Mouse (Mus musculus) midbrain, embryonic 12.5 days (tissue): ENCODE data around the gene Wrap73. TPM values are rescaled to one million over a fixed set of nuclear protein-coding genes. Genes with fewer than 3 reads are reported as not detected.

Source experiments
- ATAC-seq: fragments of 200-750 bp; cut with Nextera tagmentation; 2 replicates; pipeline ENCODE4 v1.8.0; 2017; ENCODE audit warnings: low read depth, moderate TSS enrichment, moderate library complexity; ENCODE audit not compliant: low FRiP score
- H3K27ac ChIP-seq: fragments of 300-500 bp; sonication (generic); replicated peaks from 2 replicates; pipeline ENCODE4 v1.5.1; 2016; ENCODE audit warnings: mild to moderate bottlenecking
- H3K27me3 ChIP-seq: fragments of 300-500 bp; sonication (generic); 2 replicates; pipeline ENCODE4 v1.6.1; 2016; ENCODE audit warnings: mild to moderate bottlenecking
- H3K36me3 ChIP-seq: fragments of 300-500 bp; sonication (generic); 2 replicates; pipeline ENCODE4 v1.6.1; 2016
- H3K4me1 ChIP-seq: fragments of 300-500 bp; sonication (generic); 2 replicates; pipeline ENCODE4 v1.6.1; 2016
- H3K4me2 ChIP-seq: fragments of 300-500 bp; sonication (generic); replicated peaks from 2 replicates; pipeline ENCODE4 v1.6.1; 2016; ENCODE audit warnings: mild to moderate bottlenecking, moderate library complexity
- H3K4me3 ChIP-seq: fragments of 300-500 bp; sonication (generic); 2 replicates; pipeline ENCODE4 v1.5.1; 2016; ENCODE audit warnings: mild to moderate bottlenecking
- H3K9ac ChIP-seq: fragments of 300-500 bp; sonication (generic); replicated peaks from 2 replicates; pipeline ENCODE4 v1.6.1; 2016; ENCODE audit warnings: mild to moderate bottlenecking, moderate library complexity
- H3K9me3 ChIP-seq: fragments of 300-500 bp; sonication (generic); 2 replicates; pipeline ENCODE4 v1.6.1; 2016; ENCODE audit warnings: mild to moderate bottlenecking
- WGBS: fragments of 180-500 bp; shearing (Covaris S2); methylation state at CpG from one replicate; pipeline ENCODE4 v1.1.7; 2016; 5-methylcytosine and 5-hydroxymethylcytosine counted together
- polyA plus RNA-seq: library from polyadenylated mRNA; unstranded; fragments of >200 nt; fragmentation: Nextera tagmentation; extraction: Ambion mirVana; gene quantifications from 2 replicates; pipeline ENCODE4 v1.2.1, GENCODE M21; 2016

Gene Wrap73
- polyA plus RNA-seq, 1 experiment from 2014 or later, result 52.5 TPM

DNA sequence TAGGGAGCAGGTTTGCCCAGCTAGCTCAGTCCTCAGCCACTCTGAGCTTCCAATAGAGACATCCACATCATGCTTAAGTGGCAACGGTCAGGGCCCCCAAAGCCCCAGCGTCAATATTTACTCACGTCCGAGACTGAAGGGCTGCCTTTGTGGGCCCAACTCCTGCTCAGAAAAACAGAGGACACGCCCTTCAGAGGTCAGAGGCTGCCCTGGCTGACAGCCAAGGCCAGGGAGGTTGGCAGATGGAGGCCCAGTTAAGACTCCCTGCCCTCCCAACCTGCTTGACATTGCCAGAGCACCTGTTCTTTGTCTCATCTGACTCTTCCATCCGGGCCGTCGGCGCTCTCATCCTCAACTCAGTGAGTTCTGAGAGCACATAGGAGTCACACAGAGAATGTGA lies 23.4 kb upstream of the Wrap73 start:
- no peak overlapping the region for H3K4me3 ChIP-seq
- no peaks in the 10 kb centered on the region; the same call in 1 of the 2 replicates for H3K4me1 ChIP-seq
- no peak for ATAC-seq

DNA sequence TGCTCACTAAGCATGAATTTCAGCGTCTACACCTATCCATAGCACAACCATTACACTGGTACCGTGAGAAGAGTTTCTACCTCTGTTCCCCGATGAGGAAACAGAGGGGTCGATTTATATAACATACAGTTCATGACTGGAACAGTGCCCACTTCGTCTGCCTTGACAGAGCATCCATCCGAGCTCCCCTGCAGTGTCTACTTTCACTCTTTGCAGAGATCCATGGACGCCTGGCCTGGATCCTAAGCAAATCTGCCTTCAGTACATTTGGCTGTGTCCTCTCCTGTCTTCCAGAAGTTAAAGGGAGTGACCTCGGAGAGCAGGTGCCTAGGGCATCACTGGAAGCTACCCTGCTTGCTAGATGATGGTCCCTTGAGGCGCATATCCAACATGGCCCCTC lies 23.0 kb upstream of the Wrap73 start:
- Histone ChIP-seq H3K4me3 (no peak overlapping the region), H3K27ac (no peak overlapping the region), H3K36me3 (no peaks in the 10 kb centered on the region), H3K27me3 (peaks cover 36% of the 10 kb centered on the region), H3K4me2 (no peak overlapping the region), H3K4me1 (no peaks in the 10 kb centered on the region; the same call in 1 of the 2 replicates), H3K9me3 (no peaks in the 10 kb centered on the region), H3K9ac (no peak overlapping the region)
- no peak for ATAC-seq
- 81% methylated on average over 9 of the region's 9 CpGs for WGBS

More for the DNA sequence above, 23.4 kb upstream of the Wrap73 start:
- H3K27me3 ChIP-seq, result peaks cover 34% of the 10 kb centered on the region; the same call in 1 of the 2 replicates
- H3K4me2 ChIP-seq, result no peak overlapping the region
- H3K9ac ChIP-seq, result no peak overlapping the region
- no peaks in the 10 kb centered on the region for H3K9me3 ChIP-seq
- no peak overlapping the region for H3K27ac ChIP-seq
- H3K36me3 ChIP-seq, result no peaks in the 10 kb centered on the region
- 59% methylated on average over 9 of the region's 9 CpGs for WGBS

DNA sequence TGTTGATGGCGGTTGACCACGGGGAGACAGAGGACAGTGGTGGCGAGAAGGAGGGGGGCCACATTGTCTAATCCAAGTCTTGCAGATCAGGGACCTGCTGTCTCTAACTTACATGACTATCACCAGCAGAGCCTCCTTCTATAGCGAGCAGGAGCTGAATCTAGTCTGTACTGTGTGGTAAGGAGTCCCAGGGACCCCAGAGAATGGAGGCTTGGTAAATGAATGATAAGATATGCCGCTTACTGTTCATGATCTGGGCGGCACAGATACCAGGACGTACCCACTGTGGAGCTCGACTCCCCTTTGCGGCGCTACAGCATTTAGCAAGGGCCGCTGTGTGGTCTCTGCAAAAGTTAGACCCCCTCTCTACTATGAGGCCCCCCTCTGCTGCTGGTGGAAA lies 20.4 kb upstream of the Wrap73 start:
- Histone ChIP-seq H3K4me2 (no peak overlapping the region), H3K9me3 (no peaks in the 10 kb centered on the region), H3K36me3 (no peaks in the 10 kb centered on the region), H3K27ac (no peak overlapping the region), H3K27me3 (peaks cover 32% of the 10 kb centered on the region), H3K4me1 (no peaks in the 10 kb centered on the region), H3K4me3 (no peak overlapping the region), H3K9ac (no peak overlapping the region)
- WGBS, result 77% methylated on average over 11 of the region's 11 CpGs
- ATAC-seq, result no peak

DNA sequence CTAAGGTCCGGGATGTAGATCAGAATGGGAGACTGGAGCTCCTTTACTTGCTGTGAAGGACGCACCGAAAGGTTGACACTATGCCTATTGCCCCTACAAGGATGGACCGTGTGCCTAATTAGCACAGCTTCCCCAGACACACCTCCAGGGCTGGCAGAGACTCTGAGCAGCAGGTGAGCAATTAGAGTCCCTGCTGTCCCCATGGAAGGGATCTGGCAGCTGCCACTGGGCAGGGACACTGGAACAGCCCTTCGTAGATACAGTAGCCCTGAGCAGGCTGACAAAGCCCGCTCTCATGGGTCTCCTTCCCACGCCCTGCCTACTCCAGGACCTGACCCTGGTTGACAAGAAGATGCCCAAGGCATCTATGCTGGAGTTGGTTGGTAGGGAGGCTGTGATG lies 19.8 kb upstream of the Wrap73 start:
- no peaks in the 10 kb centered on the region for H3K4me1 ChIP-seq
- H3K27ac ChIP-seq, result no peak overlapping the region
- no peak overlapping the region for H3K9ac ChIP-seq
- 84% methylated on average over 7 of the region's 7 CpGs for WGBS
- no peak for ATAC-seq
- no peaks in the 10 kb centered on the region for H3K9me3 ChIP-seq
- H3K4me2 ChIP-seq, result no peak overlapping the region
- peaks cover 34% of the 10 kb centered on the region for H3K27me3 ChIP-seq
- no peak overlapping the region for H3K4me3 ChIP-seq
- no peaks in the 10 kb centered on the region for H3K36me3 ChIP-seq

DNA sequence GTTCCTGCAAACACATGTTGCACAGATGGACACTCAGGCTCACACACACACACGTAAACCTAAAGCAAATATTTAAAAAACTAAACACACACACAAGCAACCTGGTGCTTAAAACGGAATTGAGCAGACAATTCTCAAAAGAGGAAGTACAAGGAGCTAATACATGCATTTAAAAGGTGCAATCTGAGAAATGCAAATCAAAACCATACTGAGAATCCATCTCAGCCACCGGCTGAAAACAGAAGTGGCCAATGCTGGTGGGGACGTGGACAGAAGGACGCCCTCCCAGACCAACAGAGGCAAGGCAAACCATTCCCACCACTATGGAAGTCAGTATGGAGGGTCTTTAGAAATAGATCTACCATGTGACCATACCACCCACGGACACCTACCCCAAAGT lies 18.6 kb upstream of the Wrap73 start:
- H3K9me3 ChIP-seq, result no peaks in the 10 kb centered on the region
- no peak overlapping the region for H3K4me3 ChIP-seq
- ATAC-seq, result no peak
- no peak overlapping the region for H3K9ac ChIP-seq
- 81% methylated on average over 6 of the region's 6 CpGs for WGBS
- peaks cover 29% of the 10 kb centered on the region for H3K27me3 ChIP-seq
- H3K27ac ChIP-seq, result no peak overlapping the region
- H3K36me3 ChIP-seq, result no peaks in the 10 kb centered on the region
- no peak overlapping the region for H3K4me2 ChIP-seq
- H3K4me1 ChIP-seq, result no peaks in the 10 kb centered on the region

DNA sequence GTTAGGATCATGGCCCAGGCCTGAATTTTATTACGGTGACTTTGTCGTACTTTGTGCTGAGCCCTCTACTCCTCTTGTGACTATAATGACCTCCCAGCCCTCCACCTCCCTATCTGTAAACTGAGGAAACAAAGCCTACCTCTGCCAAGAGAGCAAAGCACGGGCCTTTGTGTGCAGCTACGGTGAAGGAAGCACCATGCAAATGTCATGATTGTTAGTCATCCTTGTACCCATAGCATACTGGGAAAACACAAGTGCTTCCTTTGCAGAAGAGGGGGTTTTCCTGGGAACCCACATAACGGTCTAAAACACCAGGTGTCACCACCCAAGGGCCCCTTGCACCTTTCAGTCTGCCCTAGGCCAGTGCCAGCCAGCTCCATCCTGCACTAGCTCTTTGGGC lies 17.0 kb upstream of the Wrap73 start:
- Histone ChIP-seq H3K9me3 (no peaks in the 10 kb centered on the region), H3K4me1 (no peaks in the 10 kb centered on the region), H3K27me3 (peaks cover 28% of the 10 kb centered on the region), H3K4me3 (no peak overlapping the region), H3K4me2 (no peak overlapping the region), H3K36me3 (no peaks in the 10 kb centered on the region), H3K9ac (no peak overlapping the region), H3K27ac (no peak overlapping the region)
- no peak for ATAC-seq
- 70% methylated on average over 5 of the region's 5 CpGs for WGBS

DNA sequence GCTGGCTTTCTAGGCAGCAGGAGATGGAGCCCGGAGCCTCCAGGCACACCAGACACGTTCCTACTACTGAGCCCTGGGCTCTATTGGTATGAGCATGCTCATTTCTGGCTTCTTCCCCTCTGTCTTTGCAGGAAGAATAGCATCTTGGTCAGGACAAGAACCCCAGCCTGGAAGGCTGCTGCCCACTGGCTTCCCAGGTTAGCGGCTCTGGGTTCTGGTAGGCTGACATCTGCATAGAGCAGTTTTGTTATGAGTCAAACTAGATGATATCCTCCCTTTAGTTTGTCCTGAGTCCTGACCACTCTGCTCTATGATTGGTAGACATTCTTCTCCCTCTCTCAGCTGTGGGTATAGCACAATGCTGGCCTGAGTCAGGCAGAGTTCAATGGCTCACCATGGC lies 14.9 kb upstream of the Wrap73 start:
- Histone ChIP-seq H3K4me1 (no peaks in the 10 kb centered on the region), H3K9me3 (no peaks in the 10 kb centered on the region), H3K9ac (no peak overlapping the region), H3K27me3 (peaks cover 28% of the 10 kb centered on the region), H3K4me2 (no peak overlapping the region), H3K36me3 (no peaks in the 10 kb centered on the region), H3K4me3 (no peak overlapping the region), H3K27ac (no peak overlapping the region)
- 86% methylated on average over 3 of the region's 3 CpGs for whole genome bisulfite sequencing
- no peak for ATAC-seq

DNA sequence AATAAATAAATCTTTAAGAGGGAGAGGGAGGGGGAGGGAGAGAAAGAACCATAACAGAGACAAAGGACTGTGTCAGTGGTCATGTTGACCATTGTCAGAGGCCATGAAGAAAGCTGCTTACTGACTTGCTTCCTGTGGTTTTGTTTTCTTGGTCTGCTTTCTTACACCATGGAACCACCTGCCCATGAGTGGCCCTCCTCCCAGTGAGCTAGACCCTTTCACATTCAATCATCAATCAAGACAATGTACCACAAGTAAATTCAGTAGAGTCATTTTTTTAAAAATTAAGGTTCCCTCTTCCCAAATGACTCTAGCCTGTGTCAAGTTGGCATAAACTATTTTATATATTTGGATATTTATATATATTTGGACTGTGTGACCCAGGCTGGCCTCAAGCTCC lies 12.2 kb upstream of the Wrap73 start:
- H3K9me3 ChIP-seq, result no peaks in the 10 kb centered on the region
- no peak for ATAC-seq
- no peak overlapping the region for H3K27ac ChIP-seq
- H3K27me3 ChIP-seq, result peaks cover 32% of the 10 kb centered on the region
- no peaks in the 10 kb centered on the region for H3K4me1 ChIP-seq
- no peak overlapping the region for H3K4me3 ChIP-seq
- no peak overlapping the region for H3K9ac ChIP-seq
- no peak overlapping the region for H3K4me2 ChIP-seq
- no peaks in the 10 kb centered on the region for H3K36me3 ChIP-seq

DNA sequence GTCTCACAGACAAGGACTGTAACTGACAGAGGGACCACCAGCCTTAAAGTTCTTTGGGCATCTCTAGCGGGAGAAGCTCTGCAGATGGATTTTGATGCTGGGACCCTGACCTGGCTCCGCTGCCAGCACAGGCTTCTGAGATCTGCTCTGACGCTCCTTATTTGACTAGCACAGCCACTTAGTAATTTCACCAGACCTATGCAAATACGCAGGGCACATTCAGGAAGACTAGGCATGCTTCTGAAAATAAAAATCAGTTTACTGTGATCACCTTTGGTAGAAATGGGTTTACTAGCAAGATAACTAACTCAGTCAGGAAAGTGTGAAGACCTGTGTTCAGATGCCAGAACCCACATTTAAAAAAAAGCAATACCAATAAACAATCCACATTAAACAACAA lies 10.3 kb upstream of the Wrap73 start:
- 74% methylated on average over 4 of the region's 4 CpGs for WGBS
- H3K27me3 ChIP-seq, result peaks cover 42% of the 10 kb centered on the region
- no peak for ATAC-seq

DNA sequence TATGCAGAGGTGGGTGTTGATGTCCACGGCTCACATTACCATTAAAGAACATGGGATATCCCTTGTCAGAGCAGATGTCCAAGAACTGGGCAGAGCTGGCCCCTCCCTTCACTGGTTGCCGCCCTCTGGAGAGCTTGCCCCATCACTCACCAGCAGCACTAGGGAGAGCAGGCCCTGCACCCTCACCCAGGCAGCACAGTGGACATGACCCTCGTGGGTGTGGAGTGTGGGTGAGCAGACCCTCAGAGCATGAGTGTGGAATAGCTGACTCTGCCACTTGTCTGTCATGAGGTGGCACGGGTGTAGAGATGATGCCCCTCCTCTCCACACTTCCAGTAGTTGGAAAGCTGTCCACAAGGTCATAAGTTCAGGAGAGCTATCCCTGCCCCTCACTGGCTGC lies 7.4 kb upstream of the Wrap73 start:
- ATAC-seq, result no peak
- H3K4me3 ChIP-seq, result no peak overlapping the region
- H3K4me2 ChIP-seq, result no peak overlapping the region
- no peaks in the 10 kb centered on the region for H3K36me3 ChIP-seq
- H3K9ac ChIP-seq, result no peak overlapping the region
- H3K27ac ChIP-seq, result no peak overlapping the region
- H3K27me3 ChIP-seq, result peaks cover 67% of the 10 kb centered on the region
- 64% methylated on average over 4 of the region's 4 CpGs for WGBS
- peaks cover 7% of the 10 kb centered on the region for H3K4me1 ChIP-seq
- no peaks in the 10 kb centered on the region for H3K9me3 ChIP-seq

More for the DNA sequence above, 10.3 kb upstream of the Wrap73 start:
- Histone ChIP-seq H3K4me3 (no peak overlapping the region), H3K27ac (no peak overlapping the region), H3K36me3 (no peaks in the 10 kb centered on the region), H3K4me2 (no peak overlapping the region), H3K9me3 (no peaks in the 10 kb centered on the region), H3K4me1 (no peaks in the 10 kb centered on the region), H3K9ac (no peak overlapping the region)

DNA sequence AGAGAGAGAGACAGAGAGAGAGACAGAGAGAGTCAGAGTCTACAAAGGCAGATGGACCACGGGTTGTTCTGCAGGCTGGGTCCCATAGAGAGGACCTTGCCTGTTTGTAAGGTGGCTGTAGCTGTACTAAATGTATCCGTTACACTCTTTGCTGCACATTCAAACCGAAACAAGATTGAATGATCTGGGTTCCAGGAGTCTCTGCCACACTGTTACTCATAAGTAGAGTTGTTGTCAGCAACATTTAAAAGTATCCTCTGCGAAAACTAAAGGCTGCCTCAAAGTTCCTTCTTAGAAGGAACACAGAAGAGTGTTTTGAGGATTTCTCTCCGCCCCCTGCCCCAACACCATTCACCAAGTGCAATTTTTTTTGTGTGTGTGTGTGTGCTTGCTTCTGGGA lies 5.0 kb upstream of the Wrap73 start:
- Histone ChIP-seq H3K27ac (no peak overlapping the region), H3K4me3 (no peak overlapping the region), H3K4me1 (peaks cover 27% of the 10 kb centered on the region), H3K4me2 (no peak overlapping the region), H3K9me3 (no peaks in the 10 kb centered on the region), H3K9ac (no peak overlapping the region), H3K27me3 (peaks cover 83% of the 10 kb centered on the region), H3K36me3 (no peaks in the 10 kb centered on the region)
- no peak for ATAC-seq
- 67% methylated on average over 5 of the region's 5 CpGs for WGBS

DNA sequence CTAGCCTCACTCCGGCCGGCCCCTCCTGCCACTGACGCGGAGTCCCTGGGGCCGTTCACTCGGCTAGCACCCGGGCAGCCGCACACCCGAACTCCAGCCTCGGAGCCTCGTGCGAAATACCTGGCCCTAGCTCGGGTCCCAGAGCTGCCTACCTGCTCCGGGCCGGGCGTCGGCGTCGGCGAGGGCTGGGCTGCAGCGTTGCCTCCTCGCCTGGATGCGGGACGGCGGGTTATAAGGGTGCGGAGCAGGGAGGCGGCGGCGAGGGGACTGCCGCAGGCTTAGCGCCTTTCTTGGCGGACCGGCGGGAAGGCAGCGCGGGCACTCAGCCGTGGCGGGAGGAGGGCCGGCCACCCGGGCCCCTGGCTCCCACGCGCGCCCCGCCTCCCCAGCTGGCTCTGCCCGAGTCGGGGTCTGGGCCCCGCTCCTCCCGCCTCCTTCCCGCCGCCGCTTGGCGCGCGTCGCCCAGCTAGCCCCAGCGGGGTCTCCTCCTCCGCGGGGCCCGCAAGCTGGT lies 2.4 kb upstream of the Wrap73 start:
- WGBS, result under 1% methylated on average over 49 of the region's 59 CpGs
- no peaks in the 10 kb centered on the region for H3K9me3 ChIP-seq
- peak overlapping the region; percentile 83 for H3K4me2 ChIP-seq
- H3K4me3 ChIP-seq, result peak overlapping the region; percentile 50
- peak; percentile 23; the same call in 1 of the 2 replicates for ATAC-seq
- peak overlapping the region; percentile 52 for H3K9ac ChIP-seq
- H3K4me1 ChIP-seq, result peaks cover 39% of the 10 kb centered on the region
- H3K27ac ChIP-seq, result no peak overlapping the region
- H3K27me3 ChIP-seq, result peaks cover 71% of the 10 kb centered on the region
- no peaks in the 10 kb centered on the region for H3K36me3 ChIP-seq

DNA sequence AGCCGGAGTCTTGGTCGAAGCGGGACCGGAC lies 2.2 kb upstream of the Wrap73 start, which contains the start of gene Trp73:
TSS of gene Trp73 (minus strand) at position 27 of the 31 bp plus-strand sequence.
- H3K9ac ChIP-seq, result peak within 1 kb of the TSS; percentile 52
- peaks cover 68% of the 10 kb centered on the region for H3K27me3 ChIP-seq
- no peak for ATAC-seq
- peak within 1 kb of the TSS; percentile 92 for H3K4me2 ChIP-seq
- WGBS, result 0% methylated on average over 4 of the region's 4 CpGs
- H3K4me3 ChIP-seq, result peak within 1 kb of the TSS; percentile 50
- no peaks in the 10 kb centered on the region for H3K9me3 ChIP-seq
- no peak within 1 kb of the TSS for H3K27ac ChIP-seq
- peaks cover 39% of the 10 kb centered on the region for H3K4me1 ChIP-seq
- H3K36me3 ChIP-seq, result no peaks in the 10 kb centered on the region
